Mouse (Mus musculus) MEL (cell line): ENCODE results near the gene 4930503B20Rik.

ENCODE experiments used
- POLR2A ChIP-seq, 2 experiments: IDR thresholded peaks; 2 replicates each; pipeline ENCODE4 v1.6.1; 2011 to 2012; ENCODE audit warnings: low read length in 2 of 2, mild to moderate bottlenecking in 2 of 2, control low read depth in 1 of 2, improper control_type of control experiment in 1 of 2, low read depth in 1 of 2, moderate library complexity in 1 of 2; ENCODE audit not compliant: control insufficient read depth in 1 of 2, insufficient read depth in 1 of 2, poor library complexity in 1 of 2
- RAD21 ChIP-seq: IDR thresholded peaks from 2 replicates; pipeline ENCODE4 v1.6.1; 2011; ENCODE audit warnings: mild to moderate bottlenecking, low read depth, low read length, improper control_type of control experiment
- SMC3 ChIP-seq: IDR thresholded peaks from 2 replicates; pipeline ENCODE4 v1.6.1; 2011; ENCODE audit warnings: low read depth, low read length, improper control_type of control experiment

GRCm38 (mm10) chr3:146607368-146607767, 43.7 kb downstream of the 4930503B20Rik start:
- TF ChIP-seq POLR2A (IDR thresholded peaks at IDR 0.05; ENCODE audit: control insufficient read depth in 1 of 2, insufficient read depth in 1 of 2, low read depth in 1 of 2, low read length in 2 of 2, poor library complexity in 1 of 2), result no peak
- no peak for TF ChIP-seq RAD21
- no peak for TF ChIP-seq SMC3
